Mouse (Mus musculus) adrenal gland, postnatal 14 days (tissue): ENCODE measurements around the gene Snx10. TPM values are rescaled to one million over a fixed set of nuclear protein-coding genes. Genes with fewer than 3 reads are reported as not detected.

Source experiments
- DNase-seq: peaks from one replicate; pipeline ENCODE4 v3.0.0; 2021; ENCODE audit warnings: mixed read lengths
- total RNA-seq: library from RNA; stranded (reverse); gene quantifications from 2 replicates; pipeline ENCODE4 v1.2.3, GENCODE M21; 2021

The Snx10 gene
- total RNA-seq, 1 experiment from 2014 or later, result 51.6 TPM

DNA sequence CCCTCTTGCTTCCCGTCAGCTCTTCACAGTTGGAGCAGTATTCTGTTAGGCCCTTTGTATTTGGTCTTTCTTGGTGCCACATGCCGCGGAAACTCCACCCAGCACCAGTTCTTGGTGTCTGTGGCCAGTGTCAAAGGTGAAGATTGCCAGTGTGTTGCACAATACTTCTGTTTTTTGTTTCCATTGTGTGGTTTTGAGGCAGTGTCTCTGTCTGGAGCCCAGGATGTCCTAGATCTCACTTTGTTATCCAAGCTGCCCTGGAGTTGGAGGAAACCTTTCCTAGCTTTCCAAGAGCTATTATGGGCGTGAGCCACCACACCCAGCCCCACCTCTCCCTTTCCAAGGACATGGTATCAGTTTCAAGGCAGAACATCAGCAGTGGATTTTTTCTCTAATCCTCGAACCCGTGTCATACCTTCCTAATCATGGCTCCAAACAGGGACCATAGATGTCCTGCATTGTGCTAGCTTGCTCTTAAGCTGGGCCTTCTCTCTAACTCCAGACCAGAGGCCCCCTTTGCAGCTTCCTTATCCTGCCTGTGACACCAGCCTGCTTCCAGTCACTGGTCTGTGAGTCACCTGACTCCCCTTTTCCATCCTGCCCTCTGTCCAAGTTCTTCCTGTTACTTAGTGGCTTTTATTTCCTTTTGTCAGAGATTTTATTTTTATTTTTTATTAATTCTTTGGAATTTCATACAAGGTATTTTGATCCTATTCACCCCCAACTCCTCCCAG is 9.9 kb downstream of the Snx10 start:
- DNase-seq, result no peak

- no peak for DNase-seq
Measured at GRCm38 (mm10) chr6:51535571-51535970, 11.9 kb downstream of the Snx10 start.

GRCm38 (mm10) chr6:51540525-51540924 is 16.8 kb downstream of the Snx10 start:
- no peak for DNase-seq

DNA sequence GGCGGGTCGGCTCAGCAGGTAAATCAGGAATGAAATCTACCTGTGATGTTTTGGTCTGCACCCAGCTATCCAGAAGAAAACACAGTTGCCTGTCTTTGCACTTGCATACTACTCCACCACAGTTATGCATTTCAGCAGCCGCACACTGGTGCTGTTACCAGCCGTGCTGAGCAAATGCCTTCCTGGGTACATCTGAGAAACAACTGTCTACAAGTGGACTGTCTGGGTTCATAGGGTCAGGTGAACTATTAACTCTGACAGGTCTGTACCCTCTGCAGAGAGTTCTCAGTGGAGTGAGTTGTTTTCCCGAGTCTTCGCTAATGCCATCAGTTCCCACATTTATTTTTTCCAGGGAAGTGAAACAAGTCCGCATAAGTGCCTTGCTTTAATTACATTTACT is 17.7 kb downstream of the Snx10 start:
- DNase-seq, result no peak

- DNase-seq, result no peak
Measured at GRCm38 (mm10) chr6:51542147-51542546, 18.4 kb downstream of the Snx10 start.

GRCm38 (mm10) chr6:51543639-51544117 is 20.0 kb downstream of the Snx10 start:
- DNase-seq, result no peak

DNA sequence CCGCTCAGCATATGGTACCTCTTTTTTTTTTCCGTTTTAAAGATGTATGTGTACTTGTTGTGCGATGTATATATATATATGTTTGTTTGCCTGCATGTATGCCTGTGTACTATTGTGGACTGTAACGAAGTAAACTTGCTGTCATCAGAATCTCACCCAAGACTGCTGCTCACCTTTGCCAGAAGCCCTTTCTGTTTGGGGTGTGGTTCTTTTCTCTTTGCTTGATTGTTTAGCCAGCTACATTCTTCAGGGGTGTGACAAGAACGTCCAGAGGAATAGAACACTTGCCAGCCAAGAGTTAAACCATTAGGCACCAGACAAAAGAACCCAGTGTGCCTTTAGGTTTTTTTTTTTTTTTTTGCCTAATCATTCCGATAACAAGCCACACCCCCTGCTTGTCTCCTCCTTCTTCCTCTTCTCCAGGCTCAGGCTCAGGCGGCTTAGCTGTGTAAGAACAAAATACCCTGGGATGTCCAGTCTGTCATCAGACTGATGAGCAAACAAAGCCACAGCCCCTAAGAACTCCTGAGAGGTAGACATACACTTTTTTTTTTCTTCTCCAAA is 20.5 kb downstream of the Snx10 start:
- peak; percentile 32 for DNase-seq

GRCm38 (mm10) chr6:51545219-51545859 is 21.6 kb downstream of the Snx10 start:
- DNase-seq, result peak; percentile 50

DNA sequence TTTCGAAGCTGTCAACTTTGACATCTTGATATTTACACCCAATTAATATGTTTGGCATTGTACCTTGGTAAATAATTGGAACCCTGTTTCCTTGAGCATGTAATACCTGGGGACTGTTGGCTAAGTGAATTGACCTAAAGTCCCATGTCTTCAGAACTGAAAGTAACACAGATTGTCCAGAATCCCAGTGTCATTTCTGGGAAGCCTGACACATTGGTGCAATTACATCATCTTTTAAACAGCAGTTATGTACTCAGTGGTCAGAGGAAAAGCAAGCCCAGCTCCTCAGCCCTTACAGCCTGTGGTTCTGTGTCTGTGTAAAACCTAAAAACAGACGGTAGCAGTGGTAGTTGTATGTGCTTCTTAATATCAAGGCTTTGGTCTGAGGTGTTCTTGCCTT is 22.4 kb downstream of the Snx10 start:
- no peak for DNase-seq

DNA sequence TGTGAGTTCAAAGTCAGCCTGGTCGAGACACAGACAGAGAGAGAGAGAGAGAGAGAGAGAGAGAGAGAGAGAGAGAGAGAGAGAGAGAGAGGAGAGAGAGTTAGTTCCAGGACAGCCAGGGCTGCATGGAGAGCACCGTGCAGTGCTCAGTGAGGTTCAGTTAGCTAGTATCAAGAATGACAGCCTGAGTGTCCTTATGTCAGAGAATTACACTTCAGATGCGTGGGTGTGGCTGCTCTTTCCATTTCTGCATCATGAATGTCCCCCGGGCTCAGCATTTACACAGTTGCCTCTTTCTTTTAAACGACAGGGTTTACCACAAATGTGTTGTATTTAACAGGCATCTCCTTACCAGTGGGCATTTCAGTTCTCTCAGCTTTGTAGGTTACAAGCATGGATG is 25.1 kb downstream of the Snx10 start:
- DNase-seq, result no peak

- peak; percentile 23 for DNase-seq
Measured at GRCm38 (mm10) chr6:51551267-51551802, 27.6 kb downstream of the Snx10 start.

GRCm38 (mm10) chr6:51556562-51556961 is 32.9 kb downstream of the Snx10 start:
- DNase-seq, result no peak

DNA sequence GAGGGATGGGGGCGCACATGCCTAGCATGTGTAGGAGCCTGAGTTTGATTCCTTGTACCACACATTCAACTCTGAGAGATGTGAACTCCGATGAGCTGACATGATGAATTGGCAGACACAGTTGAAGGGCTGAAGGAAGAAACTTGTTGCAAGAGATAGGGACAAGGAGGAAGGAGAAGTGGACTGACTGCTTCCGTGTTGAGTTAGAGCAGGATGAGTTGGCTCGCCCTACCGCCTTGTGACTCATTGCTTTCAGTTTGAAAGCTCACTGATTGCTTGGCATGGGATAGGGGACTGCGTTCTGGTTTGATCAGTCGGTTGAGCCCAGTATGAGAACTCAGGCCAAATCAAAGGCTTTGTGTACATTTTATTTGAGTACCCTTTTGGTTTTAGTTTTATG is 34.6 kb downstream of the Snx10 start:
- peak; percentile 24 for DNase-seq

DNA sequence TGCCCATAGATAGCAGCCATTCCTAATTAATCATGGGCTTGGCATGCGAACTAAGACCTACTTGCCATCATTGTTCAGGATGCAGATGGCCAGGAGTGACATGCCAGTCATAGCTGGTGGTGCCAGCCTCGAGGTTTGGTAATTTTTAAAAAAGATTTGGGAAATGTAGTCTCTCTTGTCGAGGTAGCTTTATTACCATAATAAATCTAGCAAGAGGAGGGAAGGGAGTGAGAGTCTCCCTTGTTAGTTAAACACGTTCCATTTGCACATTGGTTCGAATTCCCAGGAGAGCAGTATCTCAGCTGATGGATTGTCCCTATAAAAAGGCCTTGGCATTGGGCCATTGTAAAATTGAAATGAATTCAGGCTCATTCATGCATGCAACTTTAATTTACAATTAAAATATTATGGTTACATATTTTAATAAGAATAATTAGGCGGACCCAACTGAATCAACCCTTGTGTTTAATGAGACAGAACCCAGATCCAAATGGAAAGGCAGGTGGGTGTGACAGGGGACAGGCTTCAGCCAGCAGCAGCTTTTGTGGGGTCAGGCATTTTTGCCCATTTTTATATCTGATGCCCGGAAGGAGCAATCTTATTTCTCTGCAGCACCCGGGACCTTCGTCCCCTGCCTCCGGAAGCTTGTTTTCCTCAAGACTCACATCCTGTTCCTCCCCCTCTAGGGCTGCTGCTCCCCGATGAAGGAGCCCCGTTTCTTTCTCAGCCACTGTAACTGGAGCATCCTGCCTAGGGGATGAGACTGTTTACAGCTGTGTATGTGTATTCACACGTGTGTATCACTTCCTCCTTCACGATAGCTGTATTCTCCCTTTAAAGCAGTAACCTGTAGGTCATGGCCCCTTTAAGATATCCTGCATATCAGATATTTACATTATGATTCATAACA is 43.3 kb downstream of the Snx10 start:
- no peak for DNase-seq

GRCm38 (mm10) chr6:51569086-51569485 is 45.4 kb downstream of the Snx10 start:
- DNase-seq, result no peak

GRCm38 (mm10) chr6:51573136-51573535 is 49.4 kb downstream of the Snx10 start:
- no peak for DNase-seq

GRCm38 (mm10) chr6:51574132-51574531 is 50.4 kb downstream of the Snx10 start:
- peak; percentile 44 for DNase-seq

DNA sequence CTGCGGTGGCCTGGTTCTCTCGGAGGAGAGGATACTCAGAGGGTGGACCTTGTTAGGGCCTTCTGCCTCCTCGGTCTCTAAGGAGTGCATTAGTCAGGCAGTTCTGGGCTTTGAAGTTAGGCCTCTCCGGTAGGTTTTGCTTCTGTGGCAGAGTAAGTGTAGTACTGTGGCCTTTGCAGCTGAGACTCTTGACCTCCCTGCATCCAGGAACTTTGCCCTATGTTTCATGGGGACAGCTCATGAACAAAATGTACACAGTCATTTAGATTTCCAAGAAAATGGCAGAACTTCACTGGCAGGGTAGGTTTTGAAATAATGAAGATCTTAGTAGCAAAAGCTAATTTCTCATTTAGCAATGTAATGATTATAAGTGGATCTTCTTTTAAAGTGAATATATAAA is 54.7 kb downstream of the Snx10 start:
- DNase-seq, result no peak

DNA sequence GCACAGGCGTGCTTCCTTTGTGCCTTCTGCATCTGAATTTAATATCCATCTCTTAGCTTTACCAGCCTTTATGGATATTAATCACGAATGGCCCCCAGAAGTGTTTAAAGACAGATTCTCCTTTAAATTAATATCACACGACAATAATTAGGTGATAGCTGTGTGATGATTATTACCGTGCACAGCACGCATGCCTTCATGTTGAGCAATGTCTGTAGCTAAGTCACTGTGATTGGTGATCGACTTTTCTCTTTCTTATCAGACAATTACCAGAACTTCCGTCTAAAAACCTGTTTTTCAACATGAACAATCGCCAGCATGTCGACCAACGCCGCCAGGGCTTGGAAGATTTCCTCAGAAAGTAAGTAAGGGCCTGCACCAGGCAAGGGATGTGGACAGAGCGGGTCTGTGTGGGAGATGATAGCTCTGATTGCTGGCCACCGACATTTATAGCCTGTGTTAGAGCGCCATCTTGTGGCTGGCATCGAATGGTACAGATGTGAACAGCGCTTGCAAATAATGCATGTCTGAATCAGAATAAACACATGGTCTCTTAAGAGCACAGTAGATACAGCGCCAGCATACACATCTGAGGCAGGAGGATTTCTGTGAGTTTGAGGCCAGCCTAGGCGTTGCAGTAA is 56.5 kb downstream of the Snx10 start:
- peak; percentile 92 for DNase-seq

DNA sequence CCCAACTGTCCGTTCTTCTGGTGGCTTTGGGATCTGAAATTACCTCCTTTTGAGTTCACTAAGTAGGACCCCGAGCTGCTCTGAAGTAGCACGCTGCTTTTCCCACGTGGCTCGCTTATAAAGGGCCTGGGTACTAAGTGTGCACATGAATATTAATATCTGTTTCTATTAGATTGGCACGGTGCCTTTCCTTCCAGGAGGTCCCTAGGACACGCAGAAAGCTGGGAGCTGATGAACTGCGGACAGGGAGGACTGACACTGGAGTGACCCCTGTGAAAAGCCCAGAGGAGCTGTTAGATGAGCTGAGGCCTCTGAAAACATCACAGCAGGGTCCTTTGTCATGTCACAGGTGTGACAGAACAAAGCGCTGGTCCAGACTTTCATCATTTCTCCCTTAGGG is 57.7 kb downstream of the Snx10 start:
- DNase-seq, result no peak

DNA sequence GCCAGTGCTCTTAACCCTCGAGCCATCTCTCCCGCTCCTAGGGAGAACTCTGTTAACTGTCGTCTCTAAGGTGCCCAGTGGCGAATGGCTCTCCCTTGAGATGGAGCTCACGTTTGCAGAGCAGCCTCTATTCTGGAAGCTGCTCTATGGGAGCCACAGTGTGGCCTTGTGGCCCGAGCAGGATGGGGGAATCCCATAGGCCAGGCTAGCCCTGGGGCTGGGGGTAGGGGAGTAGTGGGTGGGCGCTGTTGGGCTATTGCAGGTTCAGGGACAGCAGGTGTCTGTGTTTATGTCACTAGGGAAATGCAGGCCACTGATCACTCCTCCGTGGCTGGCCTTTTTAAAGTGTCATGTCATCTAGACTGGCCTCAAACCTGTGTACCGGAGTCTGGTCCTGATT is 58.4 kb downstream of the Snx10 start:
- DNase-seq, result no peak

- peak; percentile 74 for DNase-seq
Measured at GRCm38 (mm10) chr6:51585980-51586379, 62.3 kb downstream of the Snx10 start.
